Mouse (Mus musculus): ENCODE measurements around the gene Ctse. TPM values are rescaled to one million over a fixed set of nuclear protein-coding genes. Genes with fewer than 3 reads are reported as not detected.

The Ctse gene
- 24.4 TPM for polyA plus RNA-seq (2017; shearing (Covaris generic))

DNA sequence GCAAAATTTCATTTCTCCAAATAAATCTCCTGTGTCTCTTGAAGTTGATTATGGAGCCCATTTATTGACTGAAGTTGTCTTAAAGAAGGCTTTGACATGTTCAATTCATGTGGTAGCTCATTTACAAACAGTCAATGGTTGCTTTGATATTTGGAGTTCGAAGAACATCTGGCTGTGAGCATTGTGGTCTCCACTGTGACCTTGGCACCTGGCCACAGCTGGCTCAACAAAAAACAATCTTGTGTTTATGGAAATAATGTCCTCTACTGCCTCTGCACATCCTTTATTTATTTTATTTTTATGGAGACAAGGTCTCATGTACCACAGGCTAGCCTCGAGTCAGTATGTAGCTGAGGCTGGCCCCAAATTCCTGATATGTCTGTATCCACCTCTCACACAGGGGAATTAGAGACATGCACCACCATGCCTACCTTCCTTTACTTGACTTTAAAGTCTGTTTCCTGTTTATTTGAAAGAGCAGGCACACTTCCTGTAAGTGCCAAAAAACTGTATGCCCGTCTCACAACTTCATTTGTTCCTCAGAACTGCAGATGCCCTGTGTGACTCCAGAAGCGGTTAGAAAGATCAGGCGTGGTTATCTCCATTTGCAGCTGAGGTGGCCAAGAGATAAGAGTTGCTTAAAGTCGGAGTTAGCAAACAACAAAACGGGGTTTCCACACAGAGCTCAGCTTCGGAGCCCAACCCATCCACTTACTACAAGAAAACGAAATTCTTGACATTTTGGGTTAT lies at the start of gene Ctse:
Gene Ctse, plus strand, starts transcription at position 516 of the 750 bp plus-strand sequence.

DNA sequence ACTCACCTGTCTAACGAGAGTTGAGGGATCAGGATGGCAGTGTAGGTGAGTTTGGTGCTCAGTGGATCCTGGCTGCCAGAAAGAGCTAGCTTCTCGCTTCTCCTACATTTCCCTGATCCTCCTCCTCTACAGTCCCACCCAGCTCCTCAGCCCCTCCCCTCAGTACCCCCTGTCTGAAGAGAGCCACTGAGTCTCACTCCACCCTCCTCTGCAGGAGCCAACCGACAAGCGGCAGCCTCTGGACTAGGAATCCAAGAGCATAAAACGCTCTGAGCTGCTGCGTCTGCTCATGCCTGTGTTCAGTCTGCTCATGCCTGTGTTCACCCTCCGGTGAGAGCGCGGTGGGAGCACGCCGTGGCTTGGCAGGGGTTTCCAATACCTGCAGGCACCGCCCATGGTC lies 39.2 kb upstream of the Ctse start, which contains the start of gene Avpr1b:
Gene Avpr1b, plus strand, starts transcription at position 335 of the 400 bp plus-strand sequence.

DNA sequence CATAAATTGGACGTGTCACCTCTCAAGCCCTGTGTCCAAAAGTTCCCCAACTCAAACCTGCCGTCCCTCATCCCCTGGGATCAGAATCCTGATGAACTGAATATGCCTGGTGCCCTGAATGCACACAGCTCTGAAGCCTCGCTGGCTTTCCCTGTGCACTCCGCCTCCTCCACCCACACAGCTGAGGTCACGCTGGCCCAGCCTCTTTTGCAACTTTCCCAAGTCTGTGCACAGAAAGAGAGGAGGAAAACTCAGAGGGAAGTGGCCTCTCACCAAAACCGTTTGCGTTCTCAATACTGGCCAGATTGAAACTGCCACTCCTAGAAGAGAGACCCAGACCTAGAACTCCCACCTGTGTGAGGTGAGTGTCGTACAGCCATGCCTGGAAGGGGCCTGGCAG lies 50.4 kb downstream of the Ctse start, which contains the start of gene Rab7b:
Gene Rab7b, plus strand, starts transcription at position 221 of the 400 bp plus-strand sequence.

Other genes starting within 250 kb of the Ctse start
- 47.6 TPM for gene Srgap2, start 111.0 kb upstream of the Ctse start, polyA plus RNA-seq (2017; shearing (Covaris generic))
- gene Fam72a, start 110.4 kb upstream of the Ctse start, polyA plus RNA-seq (2017; shearing (Covaris generic)): 1.3 TPM
- gene Avpr1b, start 39.1 kb upstream of the Ctse start, polyA plus RNA-seq (2017; shearing (Covaris generic)): not detected
- not detected for gene Rab7b, start 50.4 kb downstream of the Ctse start, polyA plus RNA-seq (2017; shearing (Covaris generic))
- not detected for gene Slc26a9, start 105.7 kb downstream of the Ctse start, polyA plus RNA-seq (2017; shearing (Covaris generic))
- gene Pm20d1, start 159.1 kb downstream of the Ctse start, polyA plus RNA-seq (2017; shearing (Covaris generic)): not detected
- gene Slc41a1, start 189.2 kb downstream of the Ctse start, polyA plus RNA-seq (2017; shearing (Covaris generic)): 60.8 TPM
- 41.6 TPM for gene Rab29, start 228.9 kb downstream of the Ctse start, polyA plus RNA-seq (2017; shearing (Covaris generic))

All from inflammation-experienced regulatory T-cells, adult 16 weeks (primary cell).